Mouse (Mus musculus): ENCODE measurements around the gene Rgs2.

Gene Rgs2

GRCm38 (mm10) chr1:143984988-143985625 is 18.9 kb downstream of the Rgs2 start:
- DNase-seq (ENCODE audit: low read depth, low spot score), result no peak

DNA sequence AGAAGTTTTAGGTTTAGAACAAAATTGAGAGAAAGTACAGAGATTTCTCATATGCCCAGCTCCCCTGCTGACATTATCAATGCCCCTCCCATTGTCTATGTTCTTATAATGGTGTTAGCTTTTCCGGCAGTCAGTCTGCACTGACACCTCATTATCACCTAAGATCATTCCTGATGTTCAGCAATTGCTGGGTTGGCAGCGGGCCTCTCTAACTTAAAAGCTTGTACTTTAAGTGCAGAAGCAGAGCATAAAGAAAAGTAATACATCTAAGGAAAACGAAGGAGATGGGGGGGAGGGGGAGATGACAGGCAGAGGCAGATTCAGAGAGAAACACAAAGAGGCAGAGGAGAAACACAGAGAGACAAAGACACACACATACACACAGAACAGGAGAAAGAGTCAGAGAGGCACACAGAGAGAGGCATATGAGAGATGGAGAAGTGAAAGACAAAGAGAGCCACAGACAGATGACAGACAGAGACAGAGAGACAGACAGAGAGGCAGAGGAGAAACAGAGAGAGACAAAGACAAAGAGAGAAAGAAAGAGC is 21.1 kb downstream of the Rgs2 start:
- DNase-seq (ENCODE audit: low read depth, low spot score), result no peak

DNA sequence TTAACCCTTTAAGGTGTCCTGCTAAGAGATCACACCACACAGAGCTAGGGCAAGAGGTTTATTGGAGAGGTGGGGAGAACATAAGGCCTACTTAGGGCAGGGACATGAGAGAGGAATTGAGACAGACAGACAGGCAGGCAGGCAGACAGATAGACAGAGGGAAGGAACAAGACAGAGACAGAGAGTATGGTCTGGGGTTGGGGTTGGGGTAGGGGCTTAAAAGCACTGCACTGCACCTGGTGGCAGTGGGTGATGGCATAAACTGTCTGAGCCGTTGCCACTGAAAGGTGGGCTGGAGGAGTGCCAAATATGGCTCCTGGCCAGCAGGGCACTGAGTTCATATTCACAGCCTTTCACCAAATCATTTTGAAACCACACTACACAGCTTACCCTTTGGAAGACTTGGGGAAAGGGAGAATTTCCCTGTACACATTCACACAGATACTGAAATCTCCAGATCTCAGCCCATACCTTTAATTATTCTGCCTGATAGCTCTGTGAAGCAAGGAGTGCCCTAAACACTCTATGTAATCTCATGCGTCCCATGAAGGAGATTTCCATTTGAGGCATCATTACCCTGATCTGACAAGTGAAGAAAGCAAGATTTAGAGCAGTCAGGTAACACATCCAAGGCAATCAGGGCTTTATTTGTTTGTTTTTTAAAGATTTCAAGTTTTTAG is 21.7 kb downstream of the Rgs2 start:
- DNase-seq (ENCODE audit: low read depth, low spot score), result no peak

DNA sequence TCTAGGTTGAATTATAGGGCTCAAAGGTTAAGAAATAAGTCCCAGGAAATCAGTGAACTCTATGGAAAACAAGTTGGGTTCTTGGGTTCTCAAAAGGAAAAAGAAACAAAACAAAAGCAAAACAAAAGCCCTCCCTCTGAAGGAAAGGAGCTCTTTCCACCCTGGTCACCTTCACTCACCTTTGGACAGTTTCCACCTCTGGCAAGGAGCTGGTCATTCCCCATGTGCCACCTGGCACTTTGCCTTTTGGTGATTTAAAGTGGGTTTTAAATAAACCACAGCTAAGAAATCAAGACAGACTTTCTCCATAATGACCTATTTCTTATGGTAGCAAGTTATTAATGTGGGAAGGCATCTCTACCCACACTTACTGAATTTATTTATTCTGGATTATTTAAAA is 23.1 kb downstream of the Rgs2 start:
- no peak for DNase-seq (ENCODE audit: low read depth, low spot score)

GRCm38 (mm10) chr1:143974637-143975036 is 29.3 kb downstream of the Rgs2 start:
- no peak for DNase-seq (ENCODE audit: low read depth, low spot score)

- no peak for DNase-seq (ENCODE audit: low read depth, low spot score)
Observed at GRCm38 (mm10) chr1:143962301-143962700, 41.7 kb downstream of the Rgs2 start.

- DNase-seq (ENCODE audit: low read depth, low spot score), result no peak
Observed at GRCm38 (mm10) chr1:143960340-143960739, 43.6 kb downstream of the Rgs2 start.

- no peak for DNase-seq (ENCODE audit: low read depth, low spot score)
Observed at GRCm38 (mm10) chr1:143956090-143956489, 47.9 kb downstream of the Rgs2 start.

DNA sequence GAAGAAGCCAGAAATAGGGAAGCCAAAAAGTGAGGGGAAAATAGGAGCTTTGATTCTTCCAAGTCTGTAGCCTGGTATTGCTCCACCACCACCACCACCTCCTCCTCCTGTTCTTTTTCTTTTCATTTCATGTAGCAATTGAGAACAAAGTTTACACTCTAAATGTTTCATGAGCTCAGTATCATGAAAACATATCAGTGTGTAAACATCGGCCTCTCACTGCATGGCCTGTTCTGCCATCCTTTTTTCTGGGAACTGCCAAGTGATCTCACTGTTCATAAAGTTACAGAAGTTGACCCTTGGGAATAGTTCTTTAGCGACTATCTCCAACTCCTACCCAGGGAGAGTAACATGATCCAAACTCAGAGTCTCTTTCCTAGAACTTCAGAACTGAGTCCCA is 51.1 kb downstream of the Rgs2 start:
- DNase-seq (ENCODE audit: low read depth, low spot score), result no peak

Measured in CD4-positive, CD25-positive, alpha-beta regulatory T cell, adult 2 months (primary cell).